Mouse (Mus musculus) limb, embryonic 15.5 days (tissue): ENCODE measurements around the gene Pacsin2. TPM values are rescaled to one million over a fixed set of nuclear protein-coding genes. Genes with fewer than 3 reads are reported as not detected.

ENCODE experiments used
- ATAC-seq: fragments of 200-750 bp; cut with Nextera tagmentation; 2 replicates; pipeline ENCODE4 v1.8.0; 2017; ENCODE audit warnings: low read depth, moderate TSS enrichment; ENCODE audit not compliant: insufficient number of reproducible peaks, low FRiP score, low TSS enrichment
- H3K27ac ChIP-seq: fragments of 300-500 bp; sonication (generic); 2 replicates; pipeline ENCODE4 v1.5.1; 2015; ENCODE audit warnings: moderate library complexity, mild to moderate bottlenecking, inconsistent platforms
- H3K27me3 ChIP-seq: fragments of 300-500 bp; sonication (generic); 2 replicates; pipeline ENCODE4 v1.6.1; 2015; ENCODE audit warnings: inconsistent platforms
- H3K36me3 ChIP-seq: fragments of 300-500 bp; sonication (generic); 2 replicates; pipeline ENCODE4 v1.6.1; 2015; ENCODE audit warnings: inconsistent platforms
- H3K4me1 ChIP-seq: fragments of 300-500 bp; sonication (generic); 2 replicates; pipeline ENCODE4 v1.6.1; 2015; ENCODE audit warnings: inconsistent platforms
- H3K4me2 ChIP-seq: fragments of 300-500 bp; sonication (generic); 2 replicates; pipeline ENCODE4 v1.6.1; 2015; ENCODE audit warnings: mild to moderate bottlenecking, inconsistent platforms
- H3K4me3 ChIP-seq: fragments of 300-500 bp; sonication (generic); 2 replicates; pipeline ENCODE4 v1.5.1; 2015; ENCODE audit warnings: mild to moderate bottlenecking, inconsistent platforms
- H3K9ac ChIP-seq: fragments of 300-500 bp; sonication (generic); 2 replicates; pipeline ENCODE4 v1.6.1; 2015; ENCODE audit warnings: inconsistent platforms
- H3K9me3 ChIP-seq: fragments of 300-500 bp; sonication (generic); 2 replicates; pipeline ENCODE4 v1.6.1; 2016; ENCODE audit warnings: inconsistent platforms
- WGBS: fragments of 180-500 bp; shearing (Covaris S2); methylation state at CpG from one replicate; pipeline ENCODE4 v1.1.7; 2015; 5-methylcytosine and 5-hydroxymethylcytosine counted together
- polyA plus RNA-seq: library from polyadenylated mRNA; unstranded; fragments of >200 nt; fragmentation: Nextera tagmentation; extraction: Ambion mirVana; gene quantifications from 2 replicates; pipeline ENCODE4 v1.2.1, GENCODE M21; 2015

The Pacsin2 gene
- polyA plus RNA-seq, 1 experiment from 2014 or later: 57.2 TPM

DNA sequence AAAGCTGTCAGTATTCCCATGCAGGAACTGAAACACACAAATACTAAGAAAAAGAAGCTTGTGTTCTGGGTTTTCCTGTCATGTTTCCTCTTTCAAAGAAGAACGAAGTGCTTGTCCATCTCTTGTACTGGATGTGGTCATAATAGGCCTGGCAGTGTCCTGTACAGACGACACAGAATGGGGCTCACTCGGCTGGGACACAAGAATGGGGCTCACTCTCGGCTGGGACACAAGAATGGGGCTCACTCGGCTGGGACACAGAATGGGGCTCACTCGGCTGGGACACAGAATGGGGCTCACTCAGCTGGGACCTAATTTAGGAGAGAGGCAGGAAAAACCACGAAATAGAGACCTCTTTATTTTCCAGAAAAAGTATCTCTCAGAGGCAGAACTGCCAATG lies 34.0 kb downstream of the Pacsin2 start:
- no peaks in the 10 kb centered on the region for H3K27me3 ChIP-seq
- H3K4me1 ChIP-seq: peaks cover 46% of the 10 kb centered on the region
- H3K4me3 ChIP-seq: no peak overlapping the region
- no peak overlapping the region for H3K9ac ChIP-seq
- H3K27ac ChIP-seq: no peak overlapping the region
- H3K4me2 ChIP-seq: no peak overlapping the region
- ATAC-seq: no peak
- no peaks in the 10 kb centered on the region for H3K9me3 ChIP-seq
- H3K36me3 ChIP-seq: no peaks in the 10 kb centered on the region
- 72% methylated on average over 7 of the region's 7 CpGs for WGBS

DNA sequence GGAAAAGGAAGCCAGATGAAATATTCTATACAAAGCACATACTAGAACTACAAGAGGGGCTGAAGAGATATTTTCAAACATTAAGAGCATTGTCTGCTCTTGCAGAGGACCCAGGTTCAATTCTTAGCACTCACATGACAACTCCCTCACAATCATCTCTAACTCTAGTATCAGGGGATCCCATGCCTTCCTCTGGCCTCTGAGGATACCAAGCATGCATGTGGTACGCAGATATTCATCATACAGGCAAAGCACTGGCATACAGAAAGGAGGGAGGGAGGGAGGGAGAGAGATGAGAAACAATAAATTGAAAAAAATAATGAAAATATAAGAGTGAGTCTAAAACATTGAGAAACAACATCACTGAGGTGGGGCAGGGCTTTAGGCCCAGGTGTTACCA lies 35.8 kb downstream of the Pacsin2 start:
- ATAC-seq: no peak
- no peaks in the 10 kb centered on the region for H3K36me3 ChIP-seq
- no peak overlapping the region for H3K27ac ChIP-seq
- H3K4me1 ChIP-seq: peaks cover 37% of the 10 kb centered on the region
- no peak overlapping the region for H3K4me2 ChIP-seq
- H3K27me3 ChIP-seq: no peaks in the 10 kb centered on the region
- no peaks in the 10 kb centered on the region for H3K9me3 ChIP-seq
- WGBS: 83% methylated on average over 1 of the region's 1 CpGs
- H3K4me3 ChIP-seq: no peak overlapping the region
- H3K9ac ChIP-seq: no peak overlapping the region

DNA sequence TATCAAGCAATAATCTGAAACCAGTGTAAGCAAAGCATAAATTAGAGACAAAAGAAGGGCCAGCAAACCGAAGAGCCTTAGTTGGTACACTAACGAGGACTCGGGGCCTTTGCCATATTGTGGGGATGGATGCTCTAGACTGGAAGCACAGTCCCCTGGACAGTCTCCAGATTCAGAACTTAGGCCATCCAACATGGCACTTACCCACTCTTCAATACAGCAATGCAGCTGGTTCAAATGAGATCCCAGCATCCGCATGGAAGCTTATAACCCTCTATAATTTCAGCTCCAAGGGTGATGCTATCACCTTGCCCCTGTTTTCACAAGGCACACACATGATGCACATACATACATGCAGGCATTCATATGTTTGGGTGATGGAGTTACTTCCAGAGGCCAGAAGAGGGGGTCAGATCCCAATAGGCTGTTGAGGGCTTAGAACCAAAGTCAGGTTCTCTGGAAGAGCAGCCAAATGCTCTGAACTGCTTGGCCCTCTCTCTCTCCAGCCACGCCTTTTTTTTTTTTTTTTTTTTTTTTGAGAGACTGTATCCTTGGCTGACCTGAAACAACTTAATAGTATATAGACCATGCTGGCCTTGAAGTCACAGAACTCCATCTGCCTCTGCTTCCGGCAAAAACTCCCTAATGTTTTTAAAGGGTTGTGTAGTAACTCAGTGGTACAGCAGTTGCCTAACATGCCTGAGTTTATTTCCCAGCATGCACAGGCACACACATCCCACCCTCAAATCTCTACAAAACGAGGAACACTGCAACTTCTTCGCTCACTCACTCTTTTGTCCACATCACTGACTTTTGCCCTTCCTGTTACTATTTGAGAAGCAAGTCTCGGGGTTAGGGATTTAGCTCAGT lies 36.9 kb downstream of the Pacsin2 start:
- 75% methylated on average over 9 of the region's 9 CpGs for WGBS
- H3K9me3 ChIP-seq: no peaks in the 10 kb centered on the region
- H3K9ac ChIP-seq: no peak overlapping the region
- no peak overlapping the region for H3K4me3 ChIP-seq
- peaks cover 28% of the 10 kb centered on the region for H3K4me1 ChIP-seq
- ATAC-seq: no peak
- H3K4me2 ChIP-seq: no peak overlapping the region
- H3K27me3 ChIP-seq: no peaks in the 10 kb centered on the region
- no peaks in the 10 kb centered on the region for H3K36me3 ChIP-seq
- no peak overlapping the region for H3K27ac ChIP-seq

DNA sequence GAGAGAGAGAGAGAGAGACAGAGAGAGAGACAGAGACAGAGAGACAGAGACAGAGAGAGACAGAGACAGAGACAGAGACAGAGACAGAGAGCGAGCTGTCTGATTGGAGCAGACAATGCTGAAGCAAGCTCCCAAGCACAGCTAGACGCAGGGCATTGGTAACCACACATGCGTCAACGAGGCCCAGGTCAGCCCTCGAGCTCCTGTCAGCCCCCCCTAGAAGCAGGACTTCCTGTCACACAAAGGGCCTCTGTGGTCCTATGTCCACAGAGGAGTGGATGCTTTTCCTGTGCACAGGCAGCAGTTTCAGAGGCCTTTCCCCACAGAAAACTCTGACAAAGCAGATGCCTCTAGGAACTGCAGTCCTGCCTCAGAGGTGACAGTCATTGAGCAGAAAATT lies 38.6 kb downstream of the Pacsin2 start:
- H3K9me3 ChIP-seq: no peaks in the 10 kb centered on the region
- H3K27ac ChIP-seq: peak overlapping the region; percentile 61
- H3K4me1 ChIP-seq: peaks cover 22% of the 10 kb centered on the region
- H3K9ac ChIP-seq: no peak overlapping the region
- H3K4me2 ChIP-seq: no peak overlapping the region
- H3K36me3 ChIP-seq: no peaks in the 10 kb centered on the region
- 51% methylated on average over 5 of the region's 5 CpGs for WGBS
- ATAC-seq: no peak
- H3K4me3 ChIP-seq: no peak overlapping the region
- no peaks in the 10 kb centered on the region for H3K27me3 ChIP-seq

DNA sequence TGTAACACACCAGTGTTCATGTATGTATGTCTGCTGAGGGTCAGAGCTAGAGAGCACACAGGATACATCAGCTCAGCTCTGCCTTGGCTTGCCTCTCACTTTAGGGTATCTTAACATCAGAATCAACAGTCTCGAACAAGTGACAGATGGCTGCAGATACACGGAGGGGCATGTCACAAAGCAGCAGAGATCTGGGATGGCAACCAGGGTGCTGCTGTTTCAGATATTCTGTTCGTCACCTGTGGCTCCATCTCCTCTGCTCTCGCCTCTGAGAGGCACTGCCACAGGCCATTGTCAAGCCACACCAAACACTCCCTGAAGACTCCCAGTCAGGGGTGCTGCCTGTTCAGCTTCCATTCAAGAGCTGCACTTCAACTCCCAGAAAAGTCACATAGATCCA lies 39.1 kb downstream of the Pacsin2 start:
- Histone ChIP-seq H3K27me3 (no peaks in the 10 kb centered on the region), H3K4me1 (peaks cover 22% of the 10 kb centered on the region), H3K36me3 (no peaks in the 10 kb centered on the region), H3K4me2 (no peak overlapping the region), H3K9me3 (no peaks in the 10 kb centered on the region), H3K9ac (no peak overlapping the region), H3K4me3 (no peak overlapping the region), H3K27ac (no peak overlapping the region; the same call in 1 of the 2 replicates)
- no peak for ATAC-seq
- WGBS: 72% methylated on average over 4 of the region's 4 CpGs

DNA sequence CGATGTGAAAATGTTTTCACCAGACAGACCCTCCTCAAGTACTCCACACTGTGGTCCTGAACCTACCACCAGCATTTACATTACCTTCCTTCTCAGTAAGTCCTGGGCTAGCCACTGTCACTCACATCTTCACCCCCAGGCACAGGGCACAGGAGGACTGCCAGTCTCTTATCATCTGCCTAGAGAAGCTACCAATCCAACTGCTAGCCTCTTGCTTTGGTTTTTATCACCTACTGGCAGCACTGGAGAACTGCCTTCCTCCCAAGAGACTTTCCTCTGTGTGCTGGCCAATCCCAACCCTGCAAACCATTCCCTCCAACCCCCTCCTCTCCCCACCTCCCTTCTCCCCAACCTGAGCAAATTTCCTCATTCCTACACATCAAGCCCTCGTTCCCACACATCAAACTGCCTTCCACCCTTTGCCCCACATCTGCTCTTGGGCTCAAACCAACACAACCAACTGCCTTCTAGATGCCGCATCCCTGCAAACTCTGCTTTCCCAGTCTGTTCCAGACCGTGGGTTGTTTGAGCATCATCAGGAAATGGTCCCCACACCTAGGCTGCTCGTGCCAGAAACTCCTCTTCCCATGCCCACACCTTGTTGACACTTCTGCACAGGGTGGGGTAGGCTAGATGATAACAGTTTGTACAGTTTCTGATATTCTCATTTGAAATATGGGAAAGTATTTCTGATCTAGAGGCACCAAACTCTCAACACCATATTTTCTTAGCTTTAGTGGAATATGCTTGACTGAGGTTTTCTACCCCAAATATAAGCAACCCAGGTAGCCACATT lies 40.6 kb downstream of the Pacsin2 start:
- ATAC-seq: no peak
- Histone ChIP-seq H3K4me2 (no peak overlapping the region), H3K9me3 (no peaks in the 10 kb centered on the region), H3K27me3 (no peaks in the 10 kb centered on the region), H3K9ac (no peak overlapping the region), H3K4me3 (no peak overlapping the region), H3K36me3 (no peaks in the 10 kb centered on the region), H3K4me1 (peaks cover 18% of the 10 kb centered on the region), H3K27ac (no peak overlapping the region; the same call in 1 of the 2 replicates)
- WGBS: 63% methylated on average over 5 of the region's 5 CpGs

DNA sequence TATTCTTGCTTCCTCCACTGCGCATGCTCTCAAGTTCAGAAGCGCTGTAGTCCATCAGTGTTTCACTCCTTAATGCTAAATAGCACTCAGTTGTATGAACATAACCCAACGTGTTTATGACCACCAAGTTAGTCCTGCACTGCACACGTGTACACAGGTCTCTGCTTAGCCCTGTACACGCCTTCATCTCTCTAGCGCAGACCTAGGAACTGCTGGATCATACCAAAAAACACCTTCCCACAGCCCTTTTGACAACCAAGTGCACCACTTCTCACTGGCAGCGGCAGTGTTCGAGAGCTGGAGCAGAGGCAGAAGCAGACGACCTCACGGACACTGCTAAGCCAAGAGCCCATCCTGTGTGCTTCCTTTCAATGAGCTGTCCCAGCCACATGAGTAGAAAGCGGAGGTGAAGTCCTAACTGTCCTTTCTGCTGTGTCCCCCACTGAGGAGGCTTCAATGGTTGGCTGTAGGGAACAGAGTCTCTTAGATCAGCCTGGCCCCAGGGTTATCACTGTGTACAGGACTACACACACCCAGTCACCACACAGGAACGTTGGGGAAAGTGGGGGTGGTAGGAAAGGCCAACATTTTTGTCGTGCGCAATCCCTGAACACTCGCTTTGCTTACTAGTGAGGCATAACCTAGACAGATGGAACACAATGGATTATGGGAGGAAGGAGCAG lies 42.0 kb downstream of the Pacsin2 start:
- Histone ChIP-seq H3K4me1 (peaks cover 24% of the 10 kb centered on the region), H3K4me2 (no peak overlapping the region), H3K9me3 (no peaks in the 10 kb centered on the region), H3K9ac (no peak overlapping the region), H3K4me3 (no peak overlapping the region), H3K36me3 (no peaks in the 10 kb centered on the region), H3K27ac (no peak overlapping the region), H3K27me3 (no peaks in the 10 kb centered on the region)
- WGBS: 89% methylated on average over 15 of the region's 15 CpGs
- ATAC-seq: no peak

DNA sequence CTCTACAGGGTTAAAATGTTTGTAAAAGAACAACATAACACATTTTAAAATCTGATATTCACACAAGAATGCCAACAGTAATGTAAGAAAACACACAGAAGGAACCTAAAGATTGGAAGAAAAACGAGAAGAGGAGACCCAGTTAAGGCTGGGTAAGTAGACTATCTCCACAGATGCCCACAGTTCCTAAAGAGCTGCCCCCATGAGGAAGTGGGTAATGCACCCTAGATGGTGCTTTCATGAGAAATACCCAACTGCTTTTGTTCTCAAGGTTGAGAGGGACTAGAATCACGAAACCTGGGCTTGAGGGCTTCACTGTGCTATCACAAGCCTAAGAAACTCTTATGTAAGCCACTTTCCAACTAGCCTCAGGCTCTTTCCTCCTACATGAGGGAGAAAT lies 44.8 kb downstream of the Pacsin2 start:
- 73% methylated on average over 2 of the region's 2 CpGs for WGBS
- no peak overlapping the region for H3K4me3 ChIP-seq
- ATAC-seq: no peak
- no peak overlapping the region for H3K27ac ChIP-seq
- H3K36me3 ChIP-seq: no peaks in the 10 kb centered on the region
- H3K9ac ChIP-seq: no peak overlapping the region
- H3K4me2 ChIP-seq: no peak overlapping the region
- H3K4me1 ChIP-seq: peaks cover 13% of the 10 kb centered on the region
- H3K9me3 ChIP-seq: no peaks in the 10 kb centered on the region
- no peaks in the 10 kb centered on the region for H3K27me3 ChIP-seq

DNA sequence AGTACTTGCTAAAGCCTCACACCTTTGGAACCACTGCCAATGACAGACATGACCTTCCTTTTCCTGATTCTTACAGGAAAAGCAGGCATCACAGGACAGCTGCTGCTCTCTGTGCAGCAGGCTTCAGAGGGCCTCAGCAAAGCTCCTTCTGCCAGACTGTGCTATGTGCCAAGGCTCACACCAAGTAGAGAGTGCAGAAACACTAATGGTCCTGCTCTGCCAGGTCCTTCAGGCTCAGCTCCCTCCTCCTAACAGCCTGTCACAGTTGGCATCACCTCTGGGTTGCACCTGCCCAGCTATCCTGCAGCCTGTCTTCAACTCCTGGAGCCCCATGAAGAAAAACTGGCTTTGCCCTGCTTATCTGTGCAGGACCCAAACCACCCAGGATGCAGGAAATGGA lies 45.7 kb downstream of the Pacsin2 start:
- no peak overlapping the region for H3K4me3 ChIP-seq
- no peaks in the 10 kb centered on the region for H3K36me3 ChIP-seq
- no peaks in the 10 kb centered on the region for H3K9me3 ChIP-seq
- H3K27me3 ChIP-seq: no peaks in the 10 kb centered on the region
- ATAC-seq: no peak
- no peak overlapping the region for H3K4me2 ChIP-seq
- no peak overlapping the region for H3K9ac ChIP-seq
- H3K27ac ChIP-seq: no peak overlapping the region
- H3K4me1 ChIP-seq: peaks cover 9% of the 10 kb centered on the region

DNA sequence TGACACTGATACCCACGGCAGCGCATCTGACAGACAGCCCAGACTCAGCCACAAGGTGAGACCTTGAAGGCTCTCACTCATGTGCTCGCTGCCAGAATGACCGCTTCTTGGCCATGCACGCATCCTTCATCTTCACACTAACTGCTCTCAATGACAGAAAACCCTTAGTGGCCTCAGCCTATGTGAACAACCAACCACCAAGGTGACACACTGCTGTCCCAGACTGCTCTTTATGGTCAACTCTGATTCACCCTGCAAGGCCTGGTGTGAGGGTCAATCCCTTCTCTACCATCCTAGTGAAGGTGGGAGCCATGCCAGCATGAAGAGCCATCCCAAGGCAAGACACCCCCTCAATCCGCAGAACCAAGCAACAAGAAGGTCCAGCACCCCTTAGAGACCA lies 46.5 kb downstream of the Pacsin2 start:
- Histone ChIP-seq H3K27ac (0 out of 2 replicates have a peak overlapping the region, but pooled peaks have one; percentile 11), H3K9ac (no peak overlapping the region), H3K27me3 (no peaks in the 10 kb centered on the region), H3K36me3 (no peaks in the 10 kb centered on the region), H3K9me3 (no peaks in the 10 kb centered on the region), H3K4me1 (peaks cover 7% of the 10 kb centered on the region; the same call in 1 of the 2 replicates), H3K4me3 (no peak overlapping the region), H3K4me2 (no peak overlapping the region)
- WGBS: 91% methylated on average over 6 of the region's 6 CpGs
- ATAC-seq: no peak

DNA sequence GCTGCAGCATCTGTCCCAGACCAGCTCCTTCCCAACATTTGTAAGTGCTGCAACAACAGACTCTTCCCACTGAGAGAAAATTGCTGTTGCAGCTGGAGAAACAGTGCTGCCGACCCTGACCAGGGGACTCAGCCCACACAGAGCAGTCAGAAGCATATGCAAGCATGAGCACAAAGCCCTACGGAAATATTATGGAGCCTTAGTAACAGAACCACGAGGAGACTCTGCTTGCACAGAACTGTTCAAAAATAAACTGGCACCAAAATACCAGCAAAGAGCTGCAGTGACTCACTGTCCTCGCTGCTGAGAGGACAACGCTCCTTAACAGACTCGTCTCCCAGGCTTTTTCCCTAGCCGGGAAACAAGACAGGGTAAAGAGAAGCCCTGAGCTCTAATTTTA lies 47.0 kb downstream of the Pacsin2 start:
- Histone ChIP-seq H3K4me3 (no peak overlapping the region), H3K27me3 (no peaks in the 10 kb centered on the region), H3K36me3 (no peaks in the 10 kb centered on the region), H3K4me1 (peaks cover 7% of the 10 kb centered on the region; the same call in 1 of the 2 replicates), H3K9me3 (no peaks in the 10 kb centered on the region), H3K27ac (0 out of 2 replicates have a peak overlapping the region, but pooled peaks have one; percentile 11), H3K9ac (no peak overlapping the region), H3K4me2 (no peak overlapping the region)
- 66% methylated on average over 7 of the region's 7 CpGs for WGBS
- ATAC-seq: no peak

DNA sequence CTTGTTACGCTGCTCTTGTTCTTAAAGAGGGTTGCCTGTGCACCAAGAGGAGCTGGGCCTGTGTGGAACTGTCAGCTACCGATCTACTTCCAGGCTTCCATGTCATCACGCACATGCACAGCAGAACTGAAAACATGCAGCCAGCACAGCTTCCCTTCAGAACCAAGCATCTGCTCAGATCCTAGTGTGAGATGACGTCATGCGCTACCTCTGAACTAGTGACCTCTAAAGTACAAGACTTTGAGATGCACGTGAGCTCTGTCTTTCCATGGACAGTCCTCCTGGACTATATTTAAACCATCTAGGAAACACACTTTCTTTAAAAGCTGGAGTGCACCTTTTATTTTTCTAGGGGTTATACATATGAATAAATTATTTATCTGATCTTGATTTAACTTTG lies 49.0 kb downstream of the Pacsin2 start:
- Histone ChIP-seq H3K27ac (no peak overlapping the region), H3K4me2 (no peak overlapping the region), H3K36me3 (no peaks in the 10 kb centered on the region), H3K4me1 (peaks cover 15% of the 10 kb centered on the region; the same call in 1 of the 2 replicates), H3K9ac (no peak overlapping the region), H3K27me3 (no peaks in the 10 kb centered on the region), H3K9me3 (no peaks in the 10 kb centered on the region), H3K4me3 (no peak overlapping the region)
- ATAC-seq: no peak
- 66% methylated on average over 6 of the region's 6 CpGs for WGBS
